Mouse (Mus musculus) testis, postnatal 10 days (tissue): ENCODE results near the gene Gm17018.

Experiments used
- DNase-seq: peaks from one replicate; pipeline ENCODE4 v3.0.0; 2021; ENCODE audit warnings: low spot score

Gene Gm17018

GRCm38 (mm10) chr19:45627036-45627435, 66.6 kb downstream of the Gm17018 start:
- no peak for DNase-seq

- no peak for DNase-seq
These were observed 68.2 kb downstream of the Gm17018 start for GRCm38 (mm10) chr19:45628649-45629048.

- no peak for DNase-seq
These were observed 68.8 kb downstream of the Gm17018 start for GRCm38 (mm10) chr19:45629219-45629618.
